Mouse (Mus musculus): Measurements from ENCODE around the gene Pdcd1lg2. TPM values are rescaled to one million over a fixed set of nuclear protein-coding genes. Genes with fewer than 3 reads are reported as not detected.

Gene Pdcd1lg2
- 1.4 TPM for total RNA-seq (2023)

GRCm38 (mm10) chr19:29410619-29411018, at the start of gene Pdcd1lg2:
Gene Pdcd1lg2 (plus strand): TSS chr19:29410919.

GRCm38 (mm10) chr19:29366969-29367622, 43.6 kb upstream of the Pdcd1lg2 start, which contains the start of the genes Plgrkt and Cd274:
Gene Plgrkt (minus strand): TSS chr19:29367390.
Gene Cd274 (plus strand): TSS chr19:29367455.

Other genes with a start within 250 kb of the Pdcd1lg2 start
- gene Jak2, start 159.1 kb upstream of the Pdcd1lg2 start, total RNA-seq (2023) = 58.2 TPM
- 4.8 TPM for gene Insl6, start 85.6 kb upstream of the Pdcd1lg2 start, total RNA-seq (2023)
- gene Rln1, start 76.2 kb upstream of the Pdcd1lg2 start, total RNA-seq (2023) = not detected
- 187 TPM for gene Plgrkt, start 43.5 kb upstream of the Pdcd1lg2 start, total RNA-seq (2023)
- 24.1 TPM for gene Cd274, start 43.5 kb upstream of the Pdcd1lg2 start, total RNA-seq (2023)
- 29.3 TPM for gene Ric1, start 111.4 kb downstream of the Pdcd1lg2 start, total RNA-seq (2023)
- 19.7 TPM for gene Ermp1, start 237.5 kb downstream of the Pdcd1lg2 start, total RNA-seq (2023)